Mouse (Mus musculus): ENCODE measurements around the gene Hcrtr1.

Gene Hcrtr1

GRCm38 (mm10) chr4:130167814-130168213, 28.7 kb upstream of the Hcrtr1 start:
- DNase-seq (ENCODE audit: low spot score): no peak

DNA sequence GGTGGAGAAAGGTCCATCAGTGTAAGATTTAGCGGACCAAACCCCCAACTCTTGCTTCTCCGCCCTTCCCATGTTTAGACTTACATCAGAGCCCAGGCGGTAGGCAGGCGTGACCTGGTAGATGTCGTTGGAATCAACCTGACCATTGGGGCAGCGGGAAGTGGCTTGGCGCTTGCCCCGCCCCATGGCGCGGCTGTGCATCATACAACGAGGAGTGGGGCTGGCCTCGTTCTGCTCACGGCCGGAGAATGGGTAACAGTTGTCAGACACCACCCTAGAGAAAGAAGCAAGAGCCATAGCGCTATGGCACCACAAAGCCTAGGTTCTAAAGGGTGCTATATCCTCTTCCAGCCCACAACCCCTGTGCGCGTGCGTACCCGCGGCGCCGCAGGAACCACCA, 28.2 kb upstream of the Hcrtr1 start:
- no peak for DNase-seq (ENCODE audit: low spot score)

GRCm38 (mm10) chr4:130166592-130166991, 27.4 kb upstream of the Hcrtr1 start:
- DNase-seq (ENCODE audit: low spot score): no peak

- DNase-seq (ENCODE audit: low spot score): no peak
These were observed 26.9 kb upstream of the Hcrtr1 start for GRCm38 (mm10) chr4:130166061-130166460.

- no peak for DNase-seq (ENCODE audit: low spot score)
These were observed 25.0 kb upstream of the Hcrtr1 start for GRCm38 (mm10) chr4:130164121-130164520.

DNA sequence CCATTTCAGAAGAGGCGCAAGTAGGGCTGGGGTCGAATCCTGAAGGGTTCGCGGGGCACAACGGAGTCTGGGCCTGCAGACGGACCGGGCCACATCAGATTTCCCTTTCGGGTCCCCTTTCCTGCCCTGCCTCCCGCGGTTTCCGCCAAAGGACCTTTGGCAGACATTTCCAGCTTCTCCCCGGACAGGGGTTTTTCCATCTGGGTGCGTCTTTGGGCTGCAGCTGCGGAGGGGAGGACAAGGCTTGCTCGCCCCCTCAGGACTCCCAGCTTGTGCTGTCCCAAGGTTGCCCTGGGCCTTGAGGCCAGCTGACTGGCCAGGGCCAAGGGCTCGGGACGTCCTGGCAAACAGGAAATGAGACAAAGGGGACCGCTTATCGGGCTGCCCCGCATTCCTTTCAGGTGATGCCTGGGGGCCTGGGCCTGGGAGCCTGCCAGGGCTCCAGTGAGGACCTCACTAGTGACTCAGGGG, 24.3 kb upstream of the Hcrtr1 start:
- DNase-seq (ENCODE audit: low spot score): no peak

GRCm38 (mm10) chr4:130161349-130161748, 22.2 kb upstream of the Hcrtr1 start:
- DNase-seq (ENCODE audit: low spot score): no peak

GRCm38 (mm10) chr4:130156812-130157371, 17.7 kb upstream of the Hcrtr1 start:
- DNase-seq (ENCODE audit: low spot score): no peak

- DNase-seq (ENCODE audit: low spot score): no peak
These were observed 15.1 kb upstream of the Hcrtr1 start for GRCm38 (mm10) chr4:130154250-130154649.

DNA sequence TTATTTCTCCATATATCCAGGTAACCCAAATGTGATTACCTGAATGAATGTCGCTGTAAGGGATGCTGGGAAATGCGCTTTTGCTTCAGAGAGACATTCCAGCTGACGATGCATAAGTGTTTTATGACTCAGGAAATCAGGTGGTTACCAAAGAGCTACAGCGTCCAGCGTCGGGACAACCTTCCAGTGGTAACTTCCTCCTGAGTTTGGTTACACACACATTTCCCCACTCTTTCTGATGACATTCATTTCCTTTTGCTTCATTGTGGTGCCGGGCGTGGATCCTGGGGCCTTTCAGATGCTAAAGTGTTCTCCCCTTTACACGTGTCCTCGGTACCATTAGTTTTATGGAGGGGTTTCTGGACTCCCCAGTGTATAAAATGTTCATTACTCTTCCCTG, 9.2 kb upstream of the Hcrtr1 start:
- no peak for DNase-seq (ENCODE audit: low spot score)

GRCm38 (mm10) chr4:130141786-130142185, 2.6 kb upstream of the Hcrtr1 start:
- no peak for DNase-seq (ENCODE audit: low spot score)

GRCm38 (mm10) chr4:130140992-130141402, 1.8 kb upstream of the Hcrtr1 start:
- DNase-seq (ENCODE audit: low spot score): peak; percentile 46

GRCm38 (mm10) chr4:130138441-130139213, 532 bp downstream of the Hcrtr1 start:
- peak; percentile 66 for DNase-seq (ENCODE audit: low spot score)

DNA sequence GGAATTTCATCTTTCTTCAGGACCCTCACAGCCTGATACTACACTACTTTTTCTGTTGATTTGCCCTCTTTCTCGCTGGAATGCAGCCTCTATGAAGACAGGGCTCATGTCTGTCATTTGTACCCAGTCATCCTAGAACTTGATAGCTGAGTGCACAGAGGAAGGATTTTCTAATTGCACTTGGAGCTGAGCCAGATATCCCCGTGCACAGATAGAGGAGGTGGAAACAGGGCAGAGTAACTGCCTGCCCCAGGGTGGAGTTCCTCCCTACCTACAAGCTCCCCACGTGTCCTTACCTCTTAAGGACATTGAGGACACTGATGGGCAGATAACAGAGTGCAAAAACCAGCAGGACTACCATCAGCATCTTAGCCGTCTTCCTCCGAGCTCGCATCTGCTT, 5.8 kb downstream of the Hcrtr1 start:
- no peak for DNase-seq (ENCODE audit: low spot score)

DNA sequence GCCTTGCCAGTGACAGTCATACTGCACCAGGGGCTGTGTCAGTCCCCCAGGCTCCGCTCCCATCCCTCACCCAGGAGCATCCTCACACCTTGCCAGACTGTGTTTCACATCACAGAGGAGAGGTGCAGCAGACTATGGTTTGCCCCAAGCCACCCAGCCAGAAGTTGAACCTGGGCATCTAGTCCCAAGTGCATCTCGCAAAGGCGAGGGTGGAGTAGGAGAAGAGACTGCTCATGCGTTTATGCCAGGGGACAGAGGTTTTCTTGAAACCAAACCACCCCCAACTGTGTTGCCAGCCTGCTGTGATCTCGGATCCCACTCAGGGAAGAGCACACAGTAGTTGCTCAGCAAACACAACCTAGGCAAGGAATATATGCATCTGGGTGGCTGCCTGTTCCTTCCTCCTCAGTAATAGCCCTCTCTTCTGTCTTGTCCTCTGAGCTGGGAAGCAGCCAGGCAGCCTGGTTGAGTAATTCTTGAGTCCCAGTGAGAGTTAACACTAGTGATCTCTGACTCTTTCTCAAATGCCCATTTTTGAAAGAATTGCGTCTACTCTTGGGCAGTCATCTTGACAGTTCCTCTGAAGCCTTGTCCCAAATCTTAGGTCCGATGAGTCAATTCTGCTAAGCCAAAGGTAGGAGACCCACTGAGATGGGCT, 7.6 kb downstream of the Hcrtr1 start:
- DNase-seq (ENCODE audit: low spot score): no peak

- no peak for DNase-seq (ENCODE audit: low spot score)
These were observed 8.4 kb downstream of the Hcrtr1 start for GRCm38 (mm10) chr4:130130641-130131350.

- DNase-seq (ENCODE audit: low spot score): no peak
These were observed 9.1 kb downstream of the Hcrtr1 start for GRCm38 (mm10) chr4:130130082-130130481.

GRCm38 (mm10) chr4:130128907-130129306, 10.3 kb downstream of the Hcrtr1 start:
- no peak for DNase-seq (ENCODE audit: low spot score)

- no peak for DNase-seq (ENCODE audit: low spot score)
These were observed 13.2 kb downstream of the Hcrtr1 start for GRCm38 (mm10) chr4:130125935-130126334.

DNA sequence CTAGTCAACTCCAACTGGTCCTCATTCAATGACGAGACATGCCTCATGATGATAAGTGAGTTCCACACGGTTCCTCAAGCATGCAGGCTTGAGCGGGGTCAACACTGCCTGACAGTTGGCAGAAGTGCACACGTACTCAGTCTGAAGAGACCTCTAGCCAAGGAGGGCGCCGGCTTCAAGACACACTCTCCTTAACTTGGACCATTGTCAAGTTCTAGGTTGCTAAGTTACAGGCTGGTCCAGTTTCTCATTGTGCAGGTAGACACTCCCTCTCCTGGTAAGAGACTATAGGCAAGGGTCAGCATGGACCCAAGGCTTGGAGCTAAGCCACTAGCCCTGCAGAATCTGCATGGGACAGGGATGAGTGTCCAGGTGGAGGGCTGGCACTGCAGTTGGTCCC, 14.0 kb downstream of the Hcrtr1 start:
- no peak for DNase-seq (ENCODE audit: low spot score)

DNA sequence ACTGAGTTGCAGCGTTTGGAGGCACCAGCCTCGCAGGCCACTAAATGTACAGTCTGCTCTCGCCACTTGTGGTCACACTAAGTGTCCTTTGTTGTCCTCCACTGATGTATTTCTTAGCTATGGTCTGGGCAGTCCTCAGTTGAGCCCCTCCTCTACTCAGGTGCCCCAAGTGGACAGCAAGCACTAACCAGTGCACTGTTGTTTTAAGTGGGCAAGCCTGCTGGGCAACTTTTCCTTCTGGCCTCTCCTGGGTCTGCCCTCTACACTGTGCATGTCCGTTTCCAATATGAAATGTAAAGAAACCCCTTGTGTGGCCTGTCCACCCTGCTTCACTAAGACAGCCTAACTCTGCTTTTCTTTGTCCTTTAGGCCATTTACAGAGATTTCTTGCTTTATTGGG, 15.0 kb downstream of the Hcrtr1 start:
- DNase-seq (ENCODE audit: low spot score): no peak

GRCm38 (mm10) chr4:130123020-130123419, 16.1 kb downstream of the Hcrtr1 start:
- no peak for DNase-seq (ENCODE audit: low spot score)

- no peak for DNase-seq (ENCODE audit: low spot score)
These were observed 17.6 kb downstream of the Hcrtr1 start for GRCm38 (mm10) chr4:130121560-130121959.

Measured in layer of hippocampus, adult 11-12 months (tissue).